Mouse (Mus musculus): ENCODE data around the gene Olfr119. TPM values are rescaled to one million over a fixed set of nuclear protein-coding genes. Genes with fewer than 3 reads are reported as not detected.
"Not testable (repeated sequence)": the region's sequence is repeated elsewhere in the genome, so short reads cannot be mapped to it uniquely, and the experiment has no call there.

The Olfr119 gene
- polyA plus RNA-seq (2012; rRNA removed) (not detected in 2 replicates), polyA plus RNA-seq (2014; fragmentation: Nextera tagmentation; extraction: Ambion mirVana) (not detected in 2 replicates)

- H3K9ac ChIP-seq (replicated peaks); H3K4me2 ChIP-seq (ENCODE audit: low read depth); ATAC-seq (ENCODE audit: insufficient read depth); H3K4me3 ChIP-seq (ENCODE audit: insufficient read depth in 1 of 2, low read depth in 2 of 2, low read length in 2 of 2); DNase-seq (ENCODE audit: low read depth in 3 of 3, low spot score in 3 of 3); H3K36me3 ChIP-seq (replicated peaks; ENCODE audit: control insufficient read depth, insufficient read depth, low read depth); H3K4me1 ChIP-seq (replicated peaks; ENCODE audit: control insufficient read depth in 2 of 2, insufficient read depth in 2 of 2, low read length in 1 of 2); H3K27ac ChIP-seq; H3K9me3 ChIP-seq (ENCODE audit: control insufficient read depth, low read length); H3K27me3 ChIP-seq (ENCODE audit: control insufficient read depth, insufficient read depth, low read length): not testable (repeated sequence)
- 35% methylated on average over 1 of the region's 1 CpGs for WGBS (ENCODE audit: insufficient replicate concordance)
These were observed at the start of gene Olfr119 for GRCm38 (mm10) chr17:37696264-37696663. TSS of gene Olfr119 (plus strand) at chr17:37696564.

GRCm38 (mm10) chr17:37663682-37664081 lies 32.7 kb upstream of the Olfr119 start, which contains the start of gene Olfr117:
TSS of gene Olfr117 (minus strand) at chr17:37663782.
- H3K27ac ChIP-seq, result no peak within 1 kb of the TSS
- H3K4me2 ChIP-seq (ENCODE audit: low read depth), result no peak within 1 kb of the TSS
- TF ChIP-seq EP300 (IDR thresholded peaks at IDR 0.05; ENCODE audit: low read depth) (no peak), CTCF (IDR thresholded peaks at IDR 0.05; ENCODE audit: low read depth) (no peak)
- H3K27me3 ChIP-seq (ENCODE audit: control insufficient read depth, insufficient read depth, low read length), result no peaks in the 10 kb centered on the region
- ATAC-seq (ENCODE audit: insufficient read depth) (no peak), DNase-seq (ENCODE audit: low read depth in 3 of 3, low spot score in 3 of 3) (no peak)
- H3K9me3 ChIP-seq (ENCODE audit: control insufficient read depth, low read length), result no peaks in the 10 kb centered on the region
- H3K4me1 ChIP-seq (replicated peaks; ENCODE audit: control insufficient read depth in 2 of 2, insufficient read depth in 2 of 2, low read length in 1 of 2), result no peaks in the 10 kb centered on the region
- no peak within 1 kb of the TSS for H3K9ac ChIP-seq (replicated peaks)
- 27% methylated on average over 1 of the region's 1 CpGs for WGBS (ENCODE audit: insufficient replicate concordance)
- no peaks in the 10 kb centered on the region for H3K36me3 ChIP-seq (replicated peaks; ENCODE audit: control insufficient read depth, insufficient read depth, low read depth)
- no peak within 1 kb of the TSS for H3K4me3 ChIP-seq (ENCODE audit: insufficient read depth in 1 of 2, low read depth in 2 of 2, low read length in 2 of 2)

GRCm38 (mm10) chr17:37666688-37667087 lies 29.7 kb upstream of the Olfr119 start, which contains the start of gene Olfr118:
TSS of gene Olfr118 (plus strand) at chr17:37666988.
- Histone ChIP-seq H3K36me3 (replicated peaks; ENCODE audit: control insufficient read depth, insufficient read depth, low read depth) (no peaks in the 10 kb centered on the region), H3K4me2 (ENCODE audit: low read depth) (no peak within 1 kb of the TSS), H3K4me3 (ENCODE audit: insufficient read depth in 1 of 2, low read depth in 2 of 2, low read length in 2 of 2) (no peak within 1 kb of the TSS), H3K27me3 (ENCODE audit: control insufficient read depth, insufficient read depth, low read length) (no peaks in the 10 kb centered on the region), H3K27ac (no peak within 1 kb of the TSS), H3K9me3 (ENCODE audit: control insufficient read depth, low read length) (no peaks in the 10 kb centered on the region), H3K4me1 (replicated peaks; ENCODE audit: control insufficient read depth in 2 of 2, insufficient read depth in 2 of 2, low read length in 1 of 2) (no peaks in the 10 kb centered on the region), H3K9ac (replicated peaks) (no peak within 1 kb of the TSS)
- WGBS (ENCODE audit: insufficient replicate concordance), result 29% methylated on average over 2 of the region's 2 CpGs
- no peak for ATAC-seq (ENCODE audit: insufficient read depth)
- no peak for DNase-seq (ENCODE audit: low read depth in 3 of 3, low spot score in 3 of 3)
- no peak for TF ChIP-seq EP300 (IDR thresholded peaks at IDR 0.05; ENCODE audit: low read depth)
- TF ChIP-seq CTCF (IDR thresholded peaks at IDR 0.05; ENCODE audit: low read depth), result no peak

- H3K9ac ChIP-seq (replicated peaks), result no peak within 1 kb of the TSS
- no peaks in the 10 kb centered on the region for H3K4me1 ChIP-seq (replicated peaks; ENCODE audit: control insufficient read depth in 2 of 2, insufficient read depth in 2 of 2, low read length in 1 of 2)
- WGBS (ENCODE audit: insufficient replicate concordance), result 32% methylated on average over 1 of the region's 1 CpGs
- no peak within 1 kb of the TSS for H3K27ac ChIP-seq
- no peaks in the 10 kb centered on the region for H3K9me3 ChIP-seq (ENCODE audit: control insufficient read depth, low read length)
- no peak within 1 kb of the TSS for H3K4me2 ChIP-seq (ENCODE audit: low read depth)
- TF ChIP-seq EP300 (IDR thresholded peaks at IDR 0.05; ENCODE audit: low read depth), result no peak
- TF ChIP-seq CTCF (IDR thresholded peaks at IDR 0.05; ENCODE audit: low read depth), result no peak
- DNase-seq (ENCODE audit: low read depth in 3 of 3, low spot score in 3 of 3), result no peak
- ATAC-seq (ENCODE audit: insufficient read depth), result no peak
- no peak within 1 kb of the TSS for H3K4me3 ChIP-seq (ENCODE audit: insufficient read depth in 1 of 2, low read depth in 2 of 2, low read length in 2 of 2)
- H3K36me3 ChIP-seq (replicated peaks; ENCODE audit: control insufficient read depth, insufficient read depth, low read depth), result no peaks in the 10 kb centered on the region
- no peaks in the 10 kb centered on the region for H3K27me3 ChIP-seq (ENCODE audit: control insufficient read depth, insufficient read depth, low read length)
These were observed 25.1 kb downstream of the Olfr119 start, which contains the start of gene Olfr120 for GRCm38 (mm10) chr17:37721508-37721907. TSS of gene Olfr120 (plus strand) at chr17:37721808.

- Histone ChIP-seq H3K4me2 (ENCODE audit: low read depth) (no peak overlapping the region), H3K4me1 (replicated peaks; ENCODE audit: control insufficient read depth in 2 of 2, insufficient read depth in 2 of 2, low read length in 1 of 2) (no peaks in the 10 kb centered on the region), H3K27ac (no peak overlapping the region), H3K36me3 (replicated peaks; ENCODE audit: control insufficient read depth, insufficient read depth, low read depth) (no peaks in the 10 kb centered on the region), H3K9me3 (ENCODE audit: control insufficient read depth, low read length) (no peaks in the 10 kb centered on the region), H3K4me3 (ENCODE audit: insufficient read depth in 1 of 2, low read depth in 2 of 2, low read length in 2 of 2) (no peak overlapping the region), H3K27me3 (ENCODE audit: control insufficient read depth, insufficient read depth, low read length) (no peaks in the 10 kb centered on the region), H3K9ac (replicated peaks) (no peak overlapping the region)
- ATAC-seq (ENCODE audit: insufficient read depth) (no peak), DNase-seq (ENCODE audit: low read depth in 3 of 3, low spot score in 3 of 3) (no peak)
- TF ChIP-seq CTCF (IDR thresholded peaks at IDR 0.05; ENCODE audit: low read depth), result no peak
- no peak for TF ChIP-seq EP300 (IDR thresholded peaks at IDR 0.05; ENCODE audit: low read depth)
- WGBS (ENCODE audit: insufficient replicate concordance), result 45% methylated on average over 7 of the region's 7 CpGs
These were observed 41.7 kb downstream of the Olfr119 start for GRCm38 (mm10) chr17:37738070-37738469.

Other genes with a start within 250 kb of the Olfr119 start
- gene Olfr109, start 237.6 kb upstream of the Olfr119 start, polyA plus RNA-seq (2012; rRNA removed), result not detected in 2 replicates
- not detected in 2 replicates for gene Olfr109, start 237.6 kb upstream of the Olfr119 start, polyA plus RNA-seq (2014; fragmentation: Nextera tagmentation; extraction: Ambion mirVana)
- not detected in 2 replicates for gene H2-M2, start 213.0 kb upstream of the Olfr119 start, polyA plus RNA-seq (2012; rRNA removed)
- gene H2-M2, start 213.0 kb upstream of the Olfr119 start, polyA plus RNA-seq (2014; fragmentation: Nextera tagmentation; extraction: Ambion mirVana), result not detected in 2 replicates
- 0.02 TPM in 1 of 2 replicates, not detected in the other for gene Olfr110, start 204.1 kb upstream of the Olfr119 start, polyA plus RNA-seq (2012; rRNA removed)
- gene Olfr110, start 204.1 kb upstream of the Olfr119 start, polyA plus RNA-seq (2014; fragmentation: Nextera tagmentation; extraction: Ambion mirVana), result not detected in 2 replicates
- gene Olfr111, start 188.5 kb upstream of the Olfr119 start, polyA plus RNA-seq (2012; rRNA removed), result 0.03 and 0.04 TPM in 2 replicates
- gene Olfr111, start 188.5 kb upstream of the Olfr119 start, polyA plus RNA-seq (2014; fragmentation: Nextera tagmentation; extraction: Ambion mirVana), result 0.13 TPM in 1 of 2 replicates, not detected in the other
- gene Olfr112, start 127.1 kb upstream of the Olfr119 start, polyA plus RNA-seq (2012; rRNA removed), result not detected in 2 replicates
- gene Olfr112, start 127.1 kb upstream of the Olfr119 start, polyA plus RNA-seq (2014; fragmentation: Nextera tagmentation; extraction: Ambion mirVana), result not detected in 2 replicates
- gene Olfr113, start 118.9 kb upstream of the Olfr119 start, polyA plus RNA-seq (2012; rRNA removed), result not detected in 2 replicates
- gene Olfr113, start 118.9 kb upstream of the Olfr119 start, polyA plus RNA-seq (2014; fragmentation: Nextera tagmentation; extraction: Ambion mirVana), result not detected in 2 replicates
- gene Olfr114, start 103.8 kb upstream of the Olfr119 start, polyA plus RNA-seq (2012; rRNA removed), result not detected in 2 replicates
- gene Olfr114, start 103.8 kb upstream of the Olfr119 start, polyA plus RNA-seq (2014; fragmentation: Nextera tagmentation; extraction: Ambion mirVana), result not detected in 2 replicates
- gene Olfr115, start 69.5 kb upstream of the Olfr119 start, polyA plus RNA-seq (2012; rRNA removed), result not detected in 2 replicates
- gene Olfr115, start 69.5 kb upstream of the Olfr119 start, polyA plus RNA-seq (2014; fragmentation: Nextera tagmentation; extraction: Ambion mirVana), result not detected in 2 replicates
- not detected in 2 replicates for gene Olfr116, start 69.4 kb upstream of the Olfr119 start, polyA plus RNA-seq (2012; rRNA removed)
- gene Olfr116, start 69.4 kb upstream of the Olfr119 start, polyA plus RNA-seq (2014; fragmentation: Nextera tagmentation; extraction: Ambion mirVana), result not detected in 2 replicates
- gene Olfr117, start 32.8 kb upstream of the Olfr119 start, polyA plus RNA-seq (2012; rRNA removed), result not detected in 2 replicates
- gene Olfr117, start 32.8 kb upstream of the Olfr119 start, polyA plus RNA-seq (2014; fragmentation: Nextera tagmentation; extraction: Ambion mirVana), result not detected in 2 replicates
- gene Olfr118, start 29.6 kb upstream of the Olfr119 start, polyA plus RNA-seq (2012; rRNA removed), result not detected in 2 replicates
- gene Olfr118, start 29.6 kb upstream of the Olfr119 start, polyA plus RNA-seq (2014; fragmentation: Nextera tagmentation; extraction: Ambion mirVana), result not detected in 2 replicates
- gene Olfr120, start 25.2 kb downstream of the Olfr119 start, polyA plus RNA-seq (2012; rRNA removed), result not detected in 2 replicates
- gene Olfr120, start 25.2 kb downstream of the Olfr119 start, polyA plus RNA-seq (2014; fragmentation: Nextera tagmentation; extraction: Ambion mirVana), result not detected in 2 replicates
- gene Olfr121, start 52.3 kb downstream of the Olfr119 start, polyA plus RNA-seq (2012; rRNA removed), result not detected in 2 replicates
- gene Olfr121, start 52.3 kb downstream of the Olfr119 start, polyA plus RNA-seq (2014; fragmentation: Nextera tagmentation; extraction: Ambion mirVana), result not detected in 2 replicates
- gene Olfr122, start 72.0 kb downstream of the Olfr119 start, polyA plus RNA-seq (2012; rRNA removed), result not detected in 2 replicates
- not detected in 2 replicates for gene Olfr122, start 72.0 kb downstream of the Olfr119 start, polyA plus RNA-seq (2014; fragmentation: Nextera tagmentation; extraction: Ambion mirVana)
- gene Olfr123, start 97.0 kb downstream of the Olfr119 start, polyA plus RNA-seq (2012; rRNA removed), result not detected in 2 replicates
- gene Olfr123, start 97.0 kb downstream of the Olfr119 start, polyA plus RNA-seq (2014; fragmentation: Nextera tagmentation; extraction: Ambion mirVana), result not detected in 2 replicates
- not detected in 2 replicates for gene Olfr124, start 103.3 kb downstream of the Olfr119 start, polyA plus RNA-seq (2012; rRNA removed)
- gene Olfr124, start 103.3 kb downstream of the Olfr119 start, polyA plus RNA-seq (2014; fragmentation: Nextera tagmentation; extraction: Ambion mirVana), result not detected in 2 replicates
- not detected in 2 replicates for gene Olfr125, start 136.4 kb downstream of the Olfr119 start, polyA plus RNA-seq (2012; rRNA removed)
- not detected in 2 replicates for gene Olfr125, start 136.4 kb downstream of the Olfr119 start, polyA plus RNA-seq (2014; fragmentation: Nextera tagmentation; extraction: Ambion mirVana)
- gene Olfr126, start 150.9 kb downstream of the Olfr119 start, polyA plus RNA-seq (2012; rRNA removed), result not detected in 2 replicates
- not detected in 2 replicates for gene Olfr126, start 150.9 kb downstream of the Olfr119 start, polyA plus RNA-seq (2014; fragmentation: Nextera tagmentation; extraction: Ambion mirVana)
- gene Olfr127, start 203.9 kb downstream of the Olfr119 start, polyA plus RNA-seq (2012; rRNA removed), result not detected in 2 replicates
- gene Olfr127, start 203.9 kb downstream of the Olfr119 start, polyA plus RNA-seq (2014; fragmentation: Nextera tagmentation; extraction: Ambion mirVana), result not detected in 2 replicates
- gene Olfr128, start 224.0 kb downstream of the Olfr119 start, polyA plus RNA-seq (2012; rRNA removed), result not detected in 2 replicates
- gene Olfr128, start 224.0 kb downstream of the Olfr119 start, polyA plus RNA-seq (2014; fragmentation: Nextera tagmentation; extraction: Ambion mirVana), result not detected in 2 replicates